Mouse (Mus musculus) testis, adult 2 months (tissue): ENCODE results near the gene Zfp64.

Experiments
- CTCF ChIP-seq: fragments of 200-500 bp; IDR thresholded peaks from 2 replicates; pipeline ENCODE4 v1.5.1; 2012; ENCODE audit warnings: low read depth, mild to moderate bottlenecking, inconsistent platforms, low read length, moderate library complexity; ENCODE audit not compliant: control insufficient read depth, insufficient read depth, insufficient replicate concordance
- POLR2A ChIP-seq: fragments of 200-500 bp; IDR thresholded peaks from 2 replicates; pipeline ENCODE4 v1.6.1; 2012; ENCODE audit warnings: low read depth, mild to moderate bottlenecking, inconsistent platforms, low read length, moderate library complexity; ENCODE audit not compliant: control insufficient read depth

DNA sequence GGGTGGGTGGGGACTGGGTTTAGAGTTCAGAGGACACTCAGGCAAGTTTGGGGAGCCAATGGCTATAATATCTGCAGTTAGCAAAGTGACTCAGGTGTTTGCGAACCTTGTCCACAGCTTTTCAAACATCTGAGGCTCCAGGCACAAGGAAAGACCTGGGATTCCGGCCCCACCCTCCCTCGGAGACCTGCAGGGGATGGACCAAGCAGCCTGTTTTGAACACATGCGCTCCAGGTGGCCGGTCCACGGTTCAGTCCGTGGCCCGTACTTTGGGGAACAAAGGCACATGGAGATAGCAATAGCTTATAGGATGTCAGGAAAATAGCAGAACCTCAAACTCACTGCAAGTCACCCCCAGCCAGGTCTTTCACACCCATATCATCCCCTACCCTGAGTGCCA lies 1.0 kb downstream of the Zfp64 start:
- TF ChIP-seq CTCF, result no peak
- no peak for TF ChIP-seq POLR2A
